Mouse (Mus musculus) left cerebral cortex, adult 9 months (tissue): ENCODE measurements at regions not wholly inside any gene's neighbourhood (a gene's known extent, or its start where the extent isn't known, plus 50 kb on each side); places are given as distances from the start of the nearest gene placed in this dataset.

Source experiments
- DNase-seq, 2 experiments: peaks; one replicate each; pipeline ENCODE4 v3.0.0; 2022; ENCODE audit warnings: low spot score in 2 of 2

GRCm38 (mm10) chr9:6608428-6609283 lies 339.0 kb upstream of the Ddi1 start:
- DNase-seq, result no peak
